Mouse (Mus musculus): Measurements from ENCODE around the gene Slc2a8.

DNA sequence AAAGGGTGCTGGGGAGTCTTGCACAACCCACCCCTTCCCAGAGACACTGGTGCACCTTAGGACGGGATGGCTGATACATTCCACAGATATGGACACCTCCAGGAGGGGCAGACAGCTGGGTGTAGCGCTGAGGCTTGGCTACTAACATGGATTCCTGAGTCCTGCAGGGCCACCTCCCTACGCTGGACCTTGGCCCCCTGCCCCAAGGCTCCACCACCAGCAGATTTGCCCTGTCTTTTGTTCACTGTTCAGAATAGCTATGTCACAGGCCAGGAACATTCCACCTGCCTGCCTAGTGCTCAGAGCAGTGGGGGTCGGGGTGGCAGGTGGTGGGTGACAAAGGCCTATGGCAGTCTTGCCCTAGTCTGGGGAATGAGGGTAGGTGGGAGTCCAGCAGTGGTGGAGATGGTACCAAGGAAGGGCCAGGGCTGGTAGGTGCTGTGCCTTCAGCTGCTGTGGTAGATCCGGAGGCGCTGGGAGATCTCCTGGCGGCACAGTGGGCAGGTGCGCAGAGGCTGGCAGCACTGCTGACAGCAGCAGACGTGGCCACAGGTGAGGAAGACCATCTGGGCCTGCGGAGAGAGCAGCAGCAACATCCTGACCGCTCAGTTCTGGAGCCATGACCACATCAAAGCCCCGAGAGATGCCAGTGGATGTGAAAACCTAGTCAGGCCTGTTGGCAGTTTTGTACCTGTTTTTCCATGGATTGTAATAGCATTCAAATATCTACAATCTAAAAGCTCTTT is 55.4 kb downstream of the Slc2a8 start:
- no peak for TF ChIP-seq CTCF (conservative IDR thresholded peaks at IDR 0.05; ENCODE audit: insufficient read depth, insufficient read length, low read depth, low read length)
- TF ChIP-seq POLR2A (IDR thresholded peaks at IDR 0.05; ENCODE audit: low read depth, low read length): no peak

All from kidney, adult 2 months (tissue).